ENCODE assay signal across 18 mouse cellular contexts in genomic region chr13:59937147-59937546, GRCm38 (mm10).
DNase-seq lines count a peak whose midpoint lies in the region; ATAC-seq and TF ChIP-seq lines count a peak whose summit lies in the region.
"Had no signal": no experiment of that assay in that cellular context is flagged by ENCODE, and none has a peak within 500 bp of the region (broad histone marks: within the 10 kb centered on the region; RNA-seq: fewer than 3 reads in every experiment).

No protein-coding gene starts in this region.

- H3K4me1 ChIP-seq in forebrain, postnatal 0 days (ENCODE audit: insufficient read depth): 0 out of 2 replicates have a peak, but pooled peaks cover 3% of the 10 kb centered on the region
- H3K4me1 ChIP-seq in forebrain, embryonic 16.5 days (replicated peaks; ENCODE audit: control insufficient read depth, insufficient read depth, low read length): peaks cover 5% of the 10 kb centered on the region; the same call in 1 of the 2 replicates
- peaks cover 8% of the 10 kb centered on the region; the same call in 1 of the 2 replicates for H3K4me1 ChIP-seq in midbrain, embryonic 11.5 days (ENCODE audit: control insufficient read depth, insufficient read depth, low read length)
- peaks cover 20% of the 10 kb centered on the region for H3K4me1 ChIP-seq in midbrain, embryonic 10.5 days

- H3K9ac ChIP-seq in forebrain, postnatal 0 days: no peak overlapping the region
- no peak overlapping the region for H3K9ac ChIP-seq in forebrain, embryonic 16.5 days (replicated peaks; ENCODE audit: low read depth, low read length)
- no peak overlapping the region for H3K9ac ChIP-seq in midbrain, embryonic 11.5 days (ENCODE audit: low read length)
- H3K9ac ChIP-seq: embryonic facial prominence, embryonic 13.5 days; heart, embryonic 13.5 days; limb, embryonic 12.5 days had no signal

- no peaks in the 10 kb centered on the region for H3K9me3 ChIP-seq in forebrain, postnatal 0 days (ENCODE audit: low read length)
- no peaks in the 10 kb centered on the region for H3K9me3 ChIP-seq in forebrain, embryonic 16.5 days (ENCODE audit: control insufficient read depth, low read length)
- H3K9me3 ChIP-seq in midbrain, embryonic 11.5 days (ENCODE audit: control insufficient read depth, low read length): no peaks in the 10 kb centered on the region
- H3K9me3 ChIP-seq in midbrain, embryonic 10.5 days (replicated peaks): no peaks in the 10 kb centered on the region
- H3K9me3 ChIP-seq: embryonic facial prominence, embryonic 13.5 days; heart, embryonic 13.5 days; limb, embryonic 12.5 days had no signal

- no peak overlapping the region for H3K4me2 ChIP-seq in forebrain, postnatal 0 days (ENCODE audit: low read depth)
- H3K4me2 ChIP-seq in forebrain, embryonic 16.5 days (ENCODE audit: low read length): no peak overlapping the region
- H3K4me2 ChIP-seq in midbrain, embryonic 11.5 days: no peak overlapping the region
- H3K4me2 ChIP-seq: embryonic facial prominence, embryonic 13.5 days; heart, embryonic 13.5 days; limb, embryonic 12.5 days had no signal

- H3K27me3 ChIP-seq in forebrain, postnatal 0 days (ENCODE audit: insufficient read depth, low read length): no peaks in the 10 kb centered on the region
- no peaks in the 10 kb centered on the region for H3K27me3 ChIP-seq in forebrain, embryonic 16.5 days (replicated peaks; ENCODE audit: control insufficient read depth, insufficient read depth, low read length)
- no peaks in the 10 kb centered on the region; the same call in 1 of the 2 replicates for H3K27me3 ChIP-seq in midbrain, embryonic 11.5 days (ENCODE audit: control insufficient read depth, insufficient read depth, low read length)
- peaks cover 32% of the 10 kb centered on the region for H3K27me3 ChIP-seq in midbrain, embryonic 10.5 days (ENCODE audit: low read depth, poor library complexity, severe bottlenecking)
- H3K27me3 ChIP-seq: embryonic facial prominence, embryonic 13.5 days; limb, embryonic 12.5 days had no signal

- WGBS in forebrain, postnatal 0 days: 57% methylated on average over 3 of the region's 3 CpGs
- 63% methylated on average over 3 of the region's 3 CpGs for whole genome bisulfite sequencing in forebrain, embryonic 16.5 days
- WGBS in midbrain, embryonic 11.5 days: 63% methylated on average over 3 of the region's 3 CpGs
- 65% methylated on average over 3 of the region's 3 CpGs for WGBS in midbrain, embryonic 10.5 days

- ATAC-seq in forebrain, postnatal 0 days: no peak
- ATAC-seq in forebrain, embryonic 16.5 days: no peak
- no peak for ATAC-seq in midbrain, embryonic 11.5 days (ENCODE audit: low FRiP score)

- H3K27ac ChIP-seq in forebrain, postnatal 0 days (ENCODE audit: low read depth, low read length): no peak overlapping the region
- H3K27ac ChIP-seq in forebrain, embryonic 16.5 days (ENCODE audit: low read length): no peak overlapping the region
- no peak overlapping the region for H3K27ac ChIP-seq in layer of hippocampus, adult 2 months
- H3K27ac ChIP-seq in midbrain, embryonic 11.5 days (ENCODE audit: low read depth, low read length): no peak overlapping the region
- H3K27ac ChIP-seq in midbrain, embryonic 10.5 days (replicated peaks): no peak overlapping the region
- H3K27ac ChIP-seq: embryonic facial prominence, embryonic 13.5 days; heart, embryonic 13.5 days; limb, embryonic 12.5 days had no signal

- TF ChIP-seq CTCF in forebrain, postnatal 0 days (IDR thresholded peaks at IDR 0.05; ENCODE audit: low read depth): peak; percentile 40
- peak; percentile 56 for TF ChIP-seq CTCF in layer of hippocampus, adult 2 months (conservative IDR thresholded peaks at IDR 0.05)

- no peak for DNase-seq in forebrain, postnatal 0 days
- no peak for DNase-seq in layer of hippocampus, adult 2 months (ENCODE audit: low spot score in 2 of 2)
- no peak for DNase-seq in layer of hippocampus, postnatal 36 days
- DNase-seq in midbrain, embryonic 11.5 days (ENCODE audit: low spot score, missing footprints): peak; percentile 77
- DNase-seq in midbrain, embryonic 10.5 days (ENCODE audit: low spot score): no peak
- DNase-seq in urinary bladder, postnatal 36 days (ENCODE audit: low spot score in 2 of 2): no peak
- DNase-seq in urinary bladder, postnatal 25 days (ENCODE audit: low spot score): no peak
- DNase-seq: B cell, adult 2 months; cerebellum, adult 11-12 months; gastrocnemius, postnatal 36 days; kidney, adult 11 months; lung, postnatal 14 days; retina, postnatal 1 day had no signal

- H3K36me3 ChIP-seq in forebrain, postnatal 0 days (ENCODE audit: insufficient read depth): no peaks in the 10 kb centered on the region
- H3K36me3 ChIP-seq in forebrain, embryonic 16.5 days (ENCODE audit: control insufficient read depth, insufficient read depth): no peaks in the 10 kb centered on the region
- H3K36me3 ChIP-seq in midbrain, embryonic 11.5 days (ENCODE audit: control insufficient read depth, insufficient read depth, low read length): no peaks in the 10 kb centered on the region
- H3K36me3 ChIP-seq in midbrain, embryonic 10.5 days: no peaks in the 10 kb centered on the region
- H3K36me3 ChIP-seq: embryonic facial prominence, embryonic 13.5 days; heart, embryonic 13.5 days; limb, embryonic 12.5 days had no signal

- no peak overlapping the region for H3K4me3 ChIP-seq in forebrain, postnatal 0 days (ENCODE audit: low read depth, low read length)
- H3K4me3 ChIP-seq in forebrain, embryonic 16.5 days (replicated peaks; ENCODE audit: low read length): no peak overlapping the region
- H3K4me3 ChIP-seq in layer of hippocampus, adult 2 months: no peak overlapping the region
- H3K4me3 ChIP-seq in midbrain, embryonic 11.5 days (ENCODE audit: low read depth, low read length): no peak overlapping the region
- no peak overlapping the region for H3K4me3 ChIP-seq in midbrain, embryonic 10.5 days
- H3K4me3 ChIP-seq: embryonic facial prominence, embryonic 13.5 days; heart, embryonic 13.5 days; limb, embryonic 12.5 days; myocyte had no signal
